Mouse (Mus musculus): ENCODE measurements around the gene Gpc4. TPM values are rescaled to one million over a fixed set of nuclear protein-coding genes. Genes with fewer than 3 reads are reported as not detected.

Gene Gpc4
- polyA plus RNA-seq, 1 experiment from 2014 or later = 10.0 TPM

- H3K4me2 ChIP-seq (replicated peaks) = no peak overlapping the region
- 75% methylated on average over 4 of the region's 4 CpGs for WGBS
- H3K36me3 ChIP-seq (replicated peaks; ENCODE audit: control insufficient read depth, insufficient read depth) = no peaks in the 10 kb centered on the region
Measured at GRCm38 (mm10) chrX:52153451-52153850, 11.6 kb downstream of the Gpc4 start.

GRCm38 (mm10) chrX:52152961-52153360 lies 12.1 kb downstream of the Gpc4 start:
- no peak overlapping the region for H3K4me2 ChIP-seq (replicated peaks)
- no peaks in the 10 kb centered on the region for H3K27me3 ChIP-seq (ENCODE audit: control insufficient read depth, insufficient read depth, low read length)
- 78% methylated on average over 5 of the region's 5 CpGs for WGBS
- H3K4me1 ChIP-seq (replicated peaks; ENCODE audit: control insufficient read depth, insufficient read depth, low read length) = no peaks in the 10 kb centered on the region
- H3K27ac ChIP-seq = no peak overlapping the region
- H3K4me3 ChIP-seq (replicated peaks; ENCODE audit: low read length) = no peak overlapping the region
- ATAC-seq (ENCODE audit: low FRiP score) (no peak), DNase-seq (ENCODE audit: low spot score) (no peak)
- H3K36me3 ChIP-seq (replicated peaks; ENCODE audit: control insufficient read depth, insufficient read depth) = no peaks in the 10 kb centered on the region
- H3K9ac ChIP-seq = no peak overlapping the region
- H3K9me3 ChIP-seq (ENCODE audit: control insufficient read depth, low read length) = no peaks in the 10 kb centered on the region

More at GRCm38 (mm10) chrX:52153451-52153850, 11.6 kb downstream of the Gpc4 start:
- Histone ChIP-seq H3K27me3 (ENCODE audit: control insufficient read depth, insufficient read depth, low read length) (no peaks in the 10 kb centered on the region), H3K9me3 (ENCODE audit: control insufficient read depth, low read length) (no peaks in the 10 kb centered on the region), H3K4me3 (replicated peaks; ENCODE audit: low read length) (no peak overlapping the region), H3K27ac (no peak overlapping the region), H3K4me1 (replicated peaks; ENCODE audit: control insufficient read depth, insufficient read depth, low read length) (no peaks in the 10 kb centered on the region), H3K9ac (no peak overlapping the region)
- ATAC-seq (ENCODE audit: low FRiP score) = no peak
- DNase-seq (ENCODE audit: low spot score) = no peak

GRCm38 (mm10) chrX:52151555-52151954 lies 13.5 kb downstream of the Gpc4 start:
- no peaks in the 10 kb centered on the region for H3K36me3 ChIP-seq (replicated peaks; ENCODE audit: control insufficient read depth, insufficient read depth)
- no peak overlapping the region for H3K4me2 ChIP-seq (replicated peaks)
- no peak overlapping the region for H3K9ac ChIP-seq
- no peak overlapping the region for H3K27ac ChIP-seq
- H3K27me3 ChIP-seq (ENCODE audit: control insufficient read depth, insufficient read depth, low read length) = no peaks in the 10 kb centered on the region
- ATAC-seq (ENCODE audit: low FRiP score) (no peak), DNase-seq (ENCODE audit: low spot score) (no peak)
- 86% methylated on average over 5 of the region's 5 CpGs for WGBS
- H3K4me3 ChIP-seq (replicated peaks; ENCODE audit: low read length) = no peak overlapping the region
- H3K9me3 ChIP-seq (ENCODE audit: control insufficient read depth, low read length) = no peaks in the 10 kb centered on the region
- no peaks in the 10 kb centered on the region for H3K4me1 ChIP-seq (replicated peaks; ENCODE audit: control insufficient read depth, insufficient read depth, low read length)

GRCm38 (mm10) chrX:52151100-52151499 lies 14.0 kb downstream of the Gpc4 start:
- ATAC-seq (ENCODE audit: low FRiP score) = no peak
- DNase-seq (ENCODE audit: low spot score) = no peak
- Histone ChIP-seq H3K36me3 (replicated peaks; ENCODE audit: control insufficient read depth, insufficient read depth) (no peaks in the 10 kb centered on the region), H3K4me3 (replicated peaks; ENCODE audit: low read length) (no peak overlapping the region), H3K27me3 (ENCODE audit: control insufficient read depth, insufficient read depth, low read length) (no peaks in the 10 kb centered on the region), H3K9me3 (ENCODE audit: control insufficient read depth, low read length) (no peaks in the 10 kb centered on the region), H3K27ac (no peak overlapping the region), H3K4me2 (replicated peaks) (no peak overlapping the region), H3K9ac (no peak overlapping the region), H3K4me1 (replicated peaks; ENCODE audit: control insufficient read depth, insufficient read depth, low read length) (no peaks in the 10 kb centered on the region)
- WGBS = 79% methylated on average over 7 of the region's 7 CpGs

- no peak for ATAC-seq (ENCODE audit: low FRiP score)
- no peaks in the 10 kb centered on the region for H3K36me3 ChIP-seq (replicated peaks; ENCODE audit: control insufficient read depth, insufficient read depth)
- H3K4me1 ChIP-seq (replicated peaks; ENCODE audit: control insufficient read depth, insufficient read depth, low read length) = no peaks in the 10 kb centered on the region
- no peaks in the 10 kb centered on the region for H3K27me3 ChIP-seq (ENCODE audit: control insufficient read depth, insufficient read depth, low read length)
- H3K9ac ChIP-seq = no peak overlapping the region
- H3K4me3 ChIP-seq (replicated peaks; ENCODE audit: low read length) = no peak overlapping the region
- no peak overlapping the region for H3K27ac ChIP-seq
- H3K9me3 ChIP-seq (ENCODE audit: control insufficient read depth, low read length) = no peaks in the 10 kb centered on the region
- DNase-seq (ENCODE audit: low spot score) = no peak
- H3K4me2 ChIP-seq (replicated peaks) = no peak overlapping the region
Measured at GRCm38 (mm10) chrX:52145563-52145962, 19.5 kb downstream of the Gpc4 start.

- WGBS = 61% methylated on average over 7 of the region's 7 CpGs
- ATAC-seq (ENCODE audit: low FRiP score) (no peak), DNase-seq (ENCODE audit: low spot score) (no peak)
- Histone ChIP-seq H3K27ac (no peak overlapping the region), H3K27me3 (ENCODE audit: control insufficient read depth, insufficient read depth, low read length) (no peaks in the 10 kb centered on the region), H3K4me2 (replicated peaks) (no peak overlapping the region), H3K4me3 (replicated peaks; ENCODE audit: low read length) (no peak overlapping the region), H3K36me3 (replicated peaks; ENCODE audit: control insufficient read depth, insufficient read depth) (no peaks in the 10 kb centered on the region), H3K9ac (no peak overlapping the region), H3K4me1 (replicated peaks; ENCODE audit: control insufficient read depth, insufficient read depth, low read length) (no peaks in the 10 kb centered on the region), H3K9me3 (ENCODE audit: control insufficient read depth, low read length) (no peaks in the 10 kb centered on the region)
Measured at GRCm38 (mm10) chrX:52144491-52144890, 20.6 kb downstream of the Gpc4 start.

GRCm38 (mm10) chrX:52140316-52140715 lies 24.7 kb downstream of the Gpc4 start:
- ATAC-seq (ENCODE audit: low FRiP score) = no peak
- H3K4me2 ChIP-seq (replicated peaks) = no peak overlapping the region
- no peaks in the 10 kb centered on the region for H3K4me1 ChIP-seq (replicated peaks; ENCODE audit: control insufficient read depth, insufficient read depth, low read length)

GRCm38 (mm10) chrX:52138461-52139075 lies 26.5 kb downstream of the Gpc4 start:
- Histone ChIP-seq H3K9me3 (ENCODE audit: control insufficient read depth, low read length) (no peaks in the 10 kb centered on the region), H3K4me2 (replicated peaks) (no peak overlapping the region), H3K9ac (no peak overlapping the region), H3K27ac (no peak overlapping the region), H3K27me3 (ENCODE audit: control insufficient read depth, insufficient read depth, low read length) (no peaks in the 10 kb centered on the region), H3K36me3 (replicated peaks; ENCODE audit: control insufficient read depth, insufficient read depth) (no peaks in the 10 kb centered on the region), H3K4me3 (replicated peaks; ENCODE audit: low read length) (no peak overlapping the region), H3K4me1 (replicated peaks; ENCODE audit: control insufficient read depth, insufficient read depth, low read length) (no peaks in the 10 kb centered on the region)
- DNase-seq (ENCODE audit: low spot score) (no peak), ATAC-seq (ENCODE audit: low FRiP score) (no peak)
- WGBS = 69% methylated on average over 2 of the region's 2 CpGs

More at GRCm38 (mm10) chrX:52140316-52140715, 24.7 kb downstream of the Gpc4 start:
- DNase-seq (ENCODE audit: low spot score) = no peak
- Histone ChIP-seq H3K27ac (no peak overlapping the region), H3K9me3 (ENCODE audit: control insufficient read depth, low read length) (no peaks in the 10 kb centered on the region), H3K27me3 (ENCODE audit: control insufficient read depth, insufficient read depth, low read length) (no peaks in the 10 kb centered on the region), H3K4me3 (replicated peaks; ENCODE audit: low read length) (no peak overlapping the region), H3K36me3 (replicated peaks; ENCODE audit: control insufficient read depth, insufficient read depth) (no peaks in the 10 kb centered on the region), H3K9ac (no peak overlapping the region)

- H3K27ac ChIP-seq = no peak overlapping the region
- no peaks in the 10 kb centered on the region for H3K4me1 ChIP-seq (replicated peaks; ENCODE audit: control insufficient read depth, insufficient read depth, low read length)
- ATAC-seq (ENCODE audit: low FRiP score) = no peak
- no peak overlapping the region for H3K4me3 ChIP-seq (replicated peaks; ENCODE audit: low read length)
- WGBS = 55% methylated on average over 5 of the region's 5 CpGs
- DNase-seq (ENCODE audit: low spot score) = no peak
- H3K27me3 ChIP-seq (ENCODE audit: control insufficient read depth, insufficient read depth, low read length) = no peaks in the 10 kb centered on the region
- no peak overlapping the region for H3K9ac ChIP-seq
- no peaks in the 10 kb centered on the region for H3K9me3 ChIP-seq (ENCODE audit: control insufficient read depth, low read length)
- H3K4me2 ChIP-seq (replicated peaks) = no peak overlapping the region
- no peaks in the 10 kb centered on the region for H3K36me3 ChIP-seq (replicated peaks; ENCODE audit: control insufficient read depth, insufficient read depth)
Measured at GRCm38 (mm10) chrX:52138033-52138432, 27.0 kb downstream of the Gpc4 start.

GRCm38 (mm10) chrX:52136525-52136924 lies 28.5 kb downstream of the Gpc4 start:
- H3K9ac ChIP-seq = no peak overlapping the region
- ATAC-seq (ENCODE audit: low FRiP score) (no peak), DNase-seq (ENCODE audit: low spot score) (no peak)
- H3K4me1 ChIP-seq (replicated peaks; ENCODE audit: control insufficient read depth, insufficient read depth, low read length) = no peaks in the 10 kb centered on the region
- H3K27me3 ChIP-seq (ENCODE audit: control insufficient read depth, insufficient read depth, low read length) = no peaks in the 10 kb centered on the region
- 87% methylated on average over 5 of the region's 5 CpGs for WGBS
- no peaks in the 10 kb centered on the region for H3K9me3 ChIP-seq (ENCODE audit: control insufficient read depth, low read length)
- no peaks in the 10 kb centered on the region for H3K36me3 ChIP-seq (replicated peaks; ENCODE audit: control insufficient read depth, insufficient read depth)
- no peak overlapping the region for H3K4me3 ChIP-seq (replicated peaks; ENCODE audit: low read length)
- no peak overlapping the region for H3K27ac ChIP-seq
- H3K4me2 ChIP-seq (replicated peaks) = no peak overlapping the region
